Mouse (Mus musculus) adipose tissue, adult 10 weeks (tissue): ENCODE data around the gene Gm11127. TPM values are rescaled to one million over a fixed set of nuclear protein-coding genes. Genes with fewer than 3 reads are reported as not detected.

Experiments used
- polyA plus RNA-seq: library from polyadenylated mRNA; stranded (reverse); fragments of 350-450 nt; fragmentation: Illumina TruSeq; extraction: RNeasy Lipid Tissue Mini Kit (QIAGEN cat#74804); gene quantifications from one replicate; pipeline ENCODE4 v1.2.3, GENCODE M21; 2014; ENCODE audit warnings: low read depth, low replicate concordance

Gene Gm11127
- 0.38 TPM for polyA plus RNA-seq

GRCm38 (mm10) chr17:36058362-36058761, at the start of gene Gm11127:
TSS of gene Gm11127 (minus strand) at chr17:36058371.

DNA sequence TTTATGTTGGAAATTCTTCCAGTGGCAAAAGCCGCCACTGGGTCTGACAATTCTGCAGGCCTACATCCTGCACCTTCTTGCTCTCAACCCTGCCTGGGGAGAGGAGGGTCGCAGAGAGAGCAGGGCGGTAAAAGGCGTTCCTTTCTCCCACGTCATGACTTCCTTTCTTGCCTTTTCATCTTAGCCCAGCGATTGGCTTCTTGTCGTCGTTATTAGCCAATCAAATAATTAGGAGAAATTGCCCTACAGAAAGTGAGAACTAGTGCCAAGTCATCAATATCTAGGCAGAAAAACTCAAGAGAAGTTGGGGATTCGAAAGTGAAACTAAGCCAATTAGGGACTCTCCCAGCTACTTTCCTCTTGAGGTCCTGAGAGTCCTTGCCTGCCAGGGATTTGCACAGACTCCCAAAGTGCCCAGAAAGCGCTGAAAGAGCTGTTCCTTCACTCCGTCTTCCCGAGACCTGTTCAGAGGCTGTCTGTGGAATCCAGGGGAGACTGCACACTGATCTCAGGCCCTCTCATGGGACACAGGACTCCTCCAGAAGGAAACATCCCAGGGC, 15.5 kb downstream of the Gm11127 start, which contains the start of the genes H2-T22 and Gm6034:
H2-T22 (minus strand) TSS at position 138 of the 560 bp plus-strand sequence.
Gm6034 (plus strand) TSS at position 352 of the 560 bp plus-strand sequence.

DNA sequence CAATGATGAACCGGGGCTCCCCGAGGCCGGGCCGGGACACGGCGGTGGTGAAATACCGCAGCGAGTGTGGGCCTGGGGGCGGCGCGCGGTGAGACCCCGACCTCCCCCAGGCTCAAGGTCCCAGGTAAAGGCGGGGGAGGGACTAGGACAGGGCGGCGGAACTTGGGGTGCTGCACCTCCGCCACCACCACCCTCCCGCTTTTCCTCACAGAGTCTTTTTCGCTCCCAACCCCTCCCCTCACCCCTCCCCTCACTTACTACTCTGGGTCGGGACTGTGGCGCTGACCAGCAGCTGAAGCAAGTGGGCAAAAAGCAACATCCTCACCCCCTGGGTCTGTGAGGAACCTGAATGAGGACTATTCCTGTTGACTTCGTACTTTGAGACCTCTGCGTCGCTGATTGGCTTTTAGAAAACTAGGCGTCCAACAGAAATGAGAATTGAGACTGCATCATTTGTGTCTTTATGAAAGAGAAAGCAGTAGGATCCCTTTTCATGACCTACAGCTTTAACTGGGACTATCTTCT, 25.8 kb downstream of the Gm11127 start, which contains the start of gene H2-T23:
H2-T23 (minus strand) TSS at position 505 of the 525 bp plus-strand sequence.

GRCm38 (mm10) chr17:36020191-36021073, 37.7 kb downstream of the Gm11127 start, which contains the start of gene H2-T24:
TSS of gene H2-T24 (minus strand) at chr17:36020560.

Other genes starting within 250 kb of the Gm11127 start
- 31.3 TPM for gene Ier3, start 236.7 kb downstream of the Gm11127 start, polyA plus RNA-seq
- 61.9 TPM for gene Flot1, start 235.1 kb downstream of the Gm11127 start, polyA plus RNA-seq
- 113 TPM for gene Tubb5, start 220.1 kb downstream of the Gm11127 start, polyA plus RNA-seq
- 18.2 TPM for gene Mdc1, start 216.9 kb downstream of the Gm11127 start, polyA plus RNA-seq
- 4.6 TPM for gene Nrm, start 197.1 kb downstream of the Gm11127 start, polyA plus RNA-seq
- 31.0 TPM for gene Ppp1r18, start 192.8 kb downstream of the Gm11127 start, polyA plus RNA-seq
- gene Dhx16, start 178.6 kb downstream of the Gm11127 start, polyA plus RNA-seq: 39.2 TPM
- 35.5 TPM for gene 2310061I04Rik, start 160.9 kb downstream of the Gm11127 start, polyA plus RNA-seq
- 35.7 TPM for gene Atat1, start 148.3 kb downstream of the Gm11127 start, polyA plus RNA-seq
- 47.0 TPM for gene Mrps18b, start 142.0 kb downstream of the Gm11127 start, polyA plus RNA-seq
- 32.1 TPM for gene Ppp1r10, start 141.9 kb downstream of the Gm11127 start, polyA plus RNA-seq
- 54.8 TPM for gene Abcf1, start 88.6 kb downstream of the Gm11127 start, polyA plus RNA-seq
- gene Gnl1, start 78.5 kb downstream of the Gm11127 start, polyA plus RNA-seq: 40.8 TPM
- gene Prr3, start 78.1 kb downstream of the Gm11127 start, polyA plus RNA-seq: 23.2 TPM
- gene H2-T24, start 37.8 kb downstream of the Gm11127 start, polyA plus RNA-seq: 2.4 TPM
- gene H2-T23, start 25.5 kb downstream of the Gm11127 start, polyA plus RNA-seq: 86.6 TPM
- 77.1 TPM for gene H2-T22, start 15.6 kb downstream of the Gm11127 start, polyA plus RNA-seq
- gene Gm6034, start 15.4 kb downstream of the Gm11127 start, polyA plus RNA-seq: not detected
- not detected for gene Gm19684, start 63.3 kb upstream of the Gm11127 start, polyA plus RNA-seq
- not detected for gene Gm7030, start 71.1 kb upstream of the Gm11127 start, polyA plus RNA-seq
- 0.38 TPM for gene Gm8909, start 110.2 kb upstream of the Gm11127 start, polyA plus RNA-seq
- gene H2-T3, start 131.9 kb upstream of the Gm11127 start, polyA plus RNA-seq: not detected
- 39.0 TPM for gene Rpp21, start 199.7 kb upstream of the Gm11127 start, polyA plus RNA-seq
- 29.8 TPM for gene Trim39, start 213.9 kb upstream of the Gm11127 start, polyA plus RNA-seq
- gene H2-M10.2, start 228.1 kb upstream of the Gm11127 start, polyA plus RNA-seq: not detected